Mouse (Mus musculus): ENCODE results near the gene Zfp846. TPM values are rescaled to one million over a fixed set of nuclear protein-coding genes. Genes with fewer than 3 reads are reported as not detected.
"Not testable (repeated sequence)": the region's sequence is repeated elsewhere in the genome, so short reads cannot be mapped to it uniquely, and the experiment has no call there.

Gene Zfp846
- total RNA-seq, 2 experiments from 2014 or later = 33.9 to 35.9 TPM

DNA sequence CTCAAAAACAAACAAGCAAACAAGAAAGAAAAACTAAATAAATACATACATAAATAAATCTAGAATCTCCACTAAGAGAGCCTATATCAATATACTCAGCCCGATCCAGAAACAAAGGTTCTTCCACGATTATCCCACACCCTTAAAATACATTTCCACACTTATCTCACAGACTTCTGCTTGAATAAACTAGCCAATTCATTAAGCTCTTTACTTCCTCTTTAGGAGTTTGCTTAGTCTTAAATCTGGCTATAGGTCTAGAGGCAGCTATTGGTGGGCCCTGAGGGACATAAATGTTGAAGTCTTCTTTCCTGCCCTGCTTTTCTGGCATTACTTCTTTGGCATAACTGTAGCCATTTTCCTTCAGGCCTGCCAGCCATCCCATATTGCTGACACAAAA is 50.2 kb downstream of the Zfp846 start:
- DNase-seq (ENCODE audit: extremely low spot score in 1 of 2, low spot score in 2 of 2) = no peak
- intact Hi-C loops (cut with DNase I) = no loop called here

DNA sequence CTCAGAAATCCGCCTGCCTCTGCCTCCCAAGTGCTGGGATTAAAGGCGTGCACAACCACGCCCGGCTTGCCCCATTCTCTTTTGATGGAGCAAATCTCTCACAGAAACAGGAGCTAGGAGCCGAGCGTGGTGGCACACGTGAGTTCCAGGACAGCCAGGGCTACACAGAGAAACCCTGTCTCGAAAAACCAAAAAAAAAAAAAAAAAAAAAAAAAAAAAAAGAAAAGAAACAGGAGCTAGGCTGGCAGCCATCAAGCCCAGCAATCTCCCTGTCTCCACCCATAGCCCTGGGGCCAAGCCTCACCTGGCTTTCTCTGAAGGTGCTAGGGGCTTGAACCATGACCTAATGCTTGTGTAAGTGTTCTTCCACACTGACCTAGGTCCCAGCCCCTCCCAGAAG is 54.6 kb downstream of the Zfp846 start:
- DNase-seq (ENCODE audit: extremely low spot score in 1 of 2, low spot score in 2 of 2); intact Hi-C loops (cut with DNase I): not testable (repeated sequence)

DNA sequence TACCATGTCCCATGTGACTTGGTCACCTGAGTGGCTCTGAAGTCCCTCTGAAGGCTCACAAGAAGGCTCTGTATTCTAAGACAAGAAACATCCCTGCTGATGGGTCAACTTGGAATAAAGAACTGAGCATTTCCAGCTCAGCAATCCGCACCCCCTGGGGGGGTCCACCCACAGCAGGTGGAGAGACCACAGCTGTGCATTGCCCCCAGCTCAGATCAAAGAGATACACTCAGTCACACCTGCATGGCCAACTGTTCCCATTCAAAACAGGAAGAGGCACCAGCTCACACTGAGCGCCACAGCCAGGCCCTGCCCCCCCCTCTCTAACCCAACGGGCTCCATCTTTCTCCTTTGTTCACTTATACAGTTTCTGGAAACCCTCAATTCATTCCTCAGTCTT is 55.2 kb downstream of the Zfp846 start:
- peak in 1 of 2 experiments; percentile 27 for DNase-seq (ENCODE audit: extremely low spot score in 1 of 2, low spot score in 2 of 2)
- intact Hi-C loops (cut with DNase I) = no loop called here

DNA sequence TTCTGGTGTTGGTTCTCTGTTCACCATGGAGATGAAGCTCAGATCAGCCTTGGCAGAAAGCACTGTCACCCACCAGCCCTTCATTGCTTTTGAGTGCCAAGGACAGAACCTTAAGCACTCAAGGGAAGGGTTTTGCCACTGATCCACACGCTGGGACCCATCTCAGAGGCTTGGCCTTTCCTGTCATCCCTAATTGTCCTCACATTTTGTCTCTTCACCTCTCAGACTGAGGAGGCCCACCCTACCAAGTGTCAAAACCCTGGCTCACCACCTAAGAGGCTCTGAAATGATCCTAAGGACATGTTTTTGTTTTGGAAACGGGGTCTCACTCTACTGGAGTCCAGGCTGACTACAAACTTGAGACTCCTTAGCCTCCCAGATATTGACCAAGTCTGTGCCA is 55.7 kb downstream of the Zfp846 start:
- no peak for DNase-seq (ENCODE audit: extremely low spot score in 1 of 2, low spot score in 2 of 2)
- intact Hi-C loops (cut with DNase I) = no loop called here

DNA sequence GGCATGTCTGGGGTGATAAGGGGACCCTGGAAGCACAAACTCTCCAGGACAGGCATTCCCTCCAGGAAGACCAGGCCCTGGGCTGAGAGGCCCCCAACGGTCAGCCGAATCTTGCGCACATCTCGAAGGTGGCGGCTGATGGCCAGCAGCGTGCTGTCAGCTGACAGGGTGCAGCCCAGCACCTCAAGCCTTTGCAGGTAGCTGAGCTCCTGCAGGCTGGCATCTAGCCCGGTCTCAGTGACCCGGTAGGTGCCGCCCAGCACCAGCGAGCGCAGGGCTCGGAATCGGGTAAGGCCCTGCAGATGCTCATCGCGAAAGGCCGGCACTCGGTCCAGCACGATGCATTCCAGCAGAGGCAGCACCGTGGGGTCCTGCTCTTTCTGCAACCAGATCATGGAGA is 57.5 kb downstream of the Zfp846 start:
- intact Hi-C loops (cut with DNase I) = no loop called here
- DNase-seq (ENCODE audit: extremely low spot score in 1 of 2, low spot score in 2 of 2) = peak in 1 of 2 experiments; percentile 53

DNA sequence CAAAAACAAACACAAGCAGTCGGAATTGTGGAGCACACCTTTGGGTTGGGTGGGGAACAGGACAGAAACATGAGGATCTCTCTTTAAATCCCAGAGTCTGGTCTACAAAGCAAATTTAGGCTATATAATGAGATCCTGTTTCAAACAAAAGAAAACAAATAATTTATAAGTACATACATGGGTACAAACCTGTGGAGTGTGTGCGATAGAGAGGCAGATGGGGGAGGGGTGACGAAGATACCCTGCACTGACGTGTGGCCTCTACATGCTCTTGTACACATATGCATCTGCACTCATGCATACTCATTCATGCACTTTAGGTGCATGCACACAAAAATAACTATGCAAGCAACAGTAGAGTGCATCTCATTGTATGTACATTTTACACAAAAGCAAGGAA is 58.4 kb downstream of the Zfp846 start:
- no peak for DNase-seq (ENCODE audit: extremely low spot score in 1 of 2, low spot score in 2 of 2)
- intact Hi-C loops (cut with DNase I) = no loop called here

DNA sequence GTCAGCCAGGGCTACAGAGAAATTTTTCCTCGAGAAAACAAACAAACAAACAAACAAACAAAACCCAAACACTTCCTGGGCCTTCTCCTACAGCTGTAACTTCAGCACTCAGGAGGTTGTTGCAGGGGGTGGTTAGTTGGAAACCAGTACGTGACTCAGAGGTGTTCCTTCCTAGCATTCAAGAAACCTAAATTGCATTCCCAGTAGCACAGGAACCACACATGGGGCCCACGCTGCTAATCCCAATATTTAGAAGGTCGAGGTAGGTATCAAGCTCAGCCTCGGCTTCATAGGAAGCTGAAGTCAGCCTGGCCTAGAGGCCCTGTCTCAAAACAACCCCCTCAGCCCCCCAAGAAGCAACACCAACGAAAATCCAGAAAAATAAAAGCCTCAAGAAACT is 60.4 kb downstream of the Zfp846 start:
- DNase-seq (ENCODE audit: extremely low spot score in 1 of 2, low spot score in 2 of 2) = no peak
- intact Hi-C loops (cut with DNase I) = loop anchor here (10.0 kb wide), 1 partner anchor 177 kb away; the partner anchor contains the start of gene Zfp26

DNA sequence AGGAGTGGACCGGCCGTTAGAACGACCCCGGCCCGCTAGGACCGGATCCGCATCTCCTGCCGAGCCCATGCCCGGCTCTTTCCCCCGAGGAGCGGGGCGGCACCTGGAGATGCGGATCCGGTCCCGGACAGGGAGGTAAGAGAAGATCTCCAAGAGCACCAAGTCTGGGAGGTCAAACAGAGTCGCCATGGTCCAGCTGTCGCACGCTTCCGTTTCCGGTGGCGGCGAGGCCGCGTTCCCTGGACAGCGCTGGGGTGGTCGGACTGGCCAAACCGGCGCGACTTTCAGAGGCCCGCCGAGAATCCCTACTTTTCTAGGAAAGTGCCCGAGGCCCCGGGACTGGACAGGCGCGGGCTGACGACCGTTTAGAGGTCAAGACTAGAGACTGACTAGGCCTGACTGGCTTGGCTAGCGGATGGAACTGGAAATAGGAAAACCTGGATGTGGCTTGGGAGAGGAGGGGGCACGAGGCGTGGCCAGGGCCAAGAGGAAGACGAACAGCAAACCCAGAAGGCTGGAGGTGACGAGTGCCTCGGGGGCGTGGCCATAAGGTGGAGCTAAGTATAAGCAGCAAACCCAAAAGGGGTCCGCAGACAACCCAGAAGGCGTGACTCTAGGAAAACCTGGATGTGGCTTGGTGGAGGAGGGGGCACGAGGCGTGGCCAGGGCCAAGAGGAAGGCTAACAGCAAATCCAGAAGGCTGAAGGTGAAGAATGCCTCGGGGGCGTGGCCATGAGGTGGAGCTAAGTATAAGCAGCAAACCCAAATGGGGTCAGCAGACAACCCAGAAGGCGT is 61.2 kb downstream of the Zfp846 start, which contains the start of gene Ubl5:
Gene Ubl5, plus strand, starts transcription at position 778 of the 795 bp plus-strand sequence.
- intact Hi-C loops (cut with DNase I) = loop anchor here (10.0 kb wide), 1 partner anchor 177 kb away; the partner anchor contains the start of gene Zfp26
- DNase-seq (ENCODE audit: extremely low spot score in 1 of 2, low spot score in 2 of 2) = peak; percentile 77 to 94

DNA sequence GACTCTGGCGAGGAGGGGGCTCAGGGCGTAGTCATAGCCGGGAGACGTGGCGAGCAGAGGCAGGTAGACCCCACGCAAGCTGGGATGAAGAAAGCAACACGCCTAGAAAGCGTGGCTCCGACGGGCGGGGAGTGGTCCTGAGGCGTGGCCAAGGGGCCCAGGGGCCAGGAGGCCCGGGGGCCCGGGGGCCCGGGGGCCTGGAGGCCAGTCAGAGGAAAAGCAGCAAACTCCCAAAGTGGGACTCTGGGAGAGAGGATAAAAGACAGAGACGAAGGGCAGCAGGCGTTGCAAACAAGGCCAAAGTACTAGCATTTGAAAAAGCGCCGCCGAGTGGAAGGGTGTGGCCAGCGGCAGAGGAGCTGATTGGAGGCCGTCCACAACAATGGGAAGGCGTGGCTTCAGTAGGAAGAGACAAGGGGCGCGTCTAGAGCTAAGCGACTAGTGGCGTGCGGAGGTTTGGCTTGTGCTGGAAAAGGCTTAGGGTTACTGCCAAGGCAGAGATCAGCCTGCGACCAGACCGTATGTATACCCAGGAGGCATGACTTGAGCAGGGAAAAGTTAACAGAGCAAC is 61.9 kb downstream of the Zfp846 start:
- intact Hi-C loops (cut with DNase I) = loop anchor here (10.0 kb wide), 1 partner anchor 178 kb away; the partner anchor contains the start of gene Zfp26
- peak; percentile 69 to 93 for DNase-seq (ENCODE audit: extremely low spot score in 1 of 2, low spot score in 2 of 2)

DNA sequence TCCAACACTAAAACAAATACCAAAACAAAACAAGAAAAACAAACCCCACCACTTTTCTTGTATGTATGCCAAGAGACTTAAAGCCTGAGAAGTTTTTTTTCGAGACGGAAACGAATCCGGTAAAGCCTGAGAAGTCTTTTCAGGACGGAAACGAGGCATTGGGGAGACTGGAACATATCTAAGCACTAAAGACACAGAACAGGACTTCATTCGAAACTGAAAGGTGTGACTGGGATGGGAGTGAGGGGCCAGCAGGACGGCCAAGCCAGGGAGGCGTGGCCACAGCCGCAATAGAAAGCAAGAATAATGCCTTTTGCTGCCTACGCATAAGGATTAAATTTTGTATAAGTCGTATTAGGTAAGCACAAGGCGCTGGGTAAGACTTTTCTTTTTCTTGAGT is 62.7 kb downstream of the Zfp846 start:
- intact Hi-C loops (cut with DNase I) = loop anchor here (10.0 kb wide), 1 partner anchor 179 kb away; the partner anchor contains the start of gene Zfp26
- peak in 1 of 2 experiments; percentile 26 for DNase-seq (ENCODE audit: extremely low spot score in 1 of 2, low spot score in 2 of 2)

DNA sequence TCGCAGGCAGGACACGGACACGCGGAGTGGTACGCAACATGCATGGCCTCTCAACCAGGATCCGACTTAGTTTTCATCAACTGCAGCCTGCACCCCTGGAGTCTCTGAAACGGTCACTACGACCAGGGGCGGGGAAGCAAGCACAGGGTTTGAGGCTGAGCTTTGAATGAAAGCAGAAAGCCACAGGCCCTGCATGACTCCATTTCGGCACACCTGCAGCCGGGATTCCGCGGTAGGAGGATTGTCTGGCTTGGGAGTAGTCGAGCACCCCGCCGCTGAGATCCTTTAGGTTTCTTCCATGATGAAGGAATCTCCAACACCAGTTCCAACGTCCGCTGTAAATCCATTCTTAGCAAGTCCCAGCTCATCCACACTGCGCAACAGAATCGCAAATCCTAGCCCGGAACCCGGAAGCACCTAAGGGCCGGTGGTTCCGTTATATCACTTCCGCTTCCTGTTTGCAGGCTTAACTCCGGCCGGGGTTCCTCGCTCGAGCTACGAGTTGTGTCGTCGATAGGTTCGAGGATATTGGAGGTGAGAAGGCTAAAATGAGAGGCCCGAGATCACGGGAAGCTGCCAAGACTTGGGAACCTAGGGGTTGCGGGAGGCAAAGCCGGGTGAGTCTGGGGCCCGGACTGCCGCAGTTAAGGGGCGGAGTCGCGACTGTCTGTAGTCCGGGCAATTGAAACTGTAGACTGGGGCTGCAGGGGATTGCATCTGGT is 63.4 kb downstream of the Zfp846 start, which contains the start of gene Fbxl12:
Gene Fbxl12, minus strand, starts transcription at position 408 of the 722 bp plus-strand sequence.
- intact Hi-C loops (cut with DNase I) = loop anchor here (10.0 kb wide), 1 partner anchor 180 kb away; the partner anchor contains the start of gene Zfp26
- DNase-seq (ENCODE audit: extremely low spot score in 1 of 2, low spot score in 2 of 2) = peak; percentile 71 to 79

DNA sequence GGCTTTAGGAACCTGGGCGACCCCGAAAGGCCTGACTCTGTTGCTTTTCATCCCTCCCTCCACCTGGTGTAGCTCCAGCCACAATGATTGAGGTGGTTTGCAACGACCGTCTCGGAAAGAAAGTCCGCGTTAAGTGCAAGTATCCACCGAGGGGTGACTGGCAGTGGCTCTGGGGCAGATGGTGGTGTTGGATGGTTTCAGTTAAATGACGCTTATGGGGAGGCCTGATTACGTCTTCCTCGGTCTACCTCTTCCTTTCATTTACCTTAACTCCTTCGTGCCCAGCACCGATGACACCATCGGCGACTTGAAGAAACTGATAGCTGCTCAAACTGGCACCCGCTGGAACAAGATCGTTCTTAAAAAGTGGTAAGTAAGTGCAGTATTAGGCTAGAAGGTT is 64.0 kb downstream of the Zfp846 start:
- intact Hi-C loops (cut with DNase I) = loop anchor here (10.0 kb wide), 1 partner anchor 180 kb away; the partner anchor contains the start of gene Zfp26
- peak in 1 of 2 experiments; percentile 39 for DNase-seq (ENCODE audit: extremely low spot score in 1 of 2, low spot score in 2 of 2)

DNA sequence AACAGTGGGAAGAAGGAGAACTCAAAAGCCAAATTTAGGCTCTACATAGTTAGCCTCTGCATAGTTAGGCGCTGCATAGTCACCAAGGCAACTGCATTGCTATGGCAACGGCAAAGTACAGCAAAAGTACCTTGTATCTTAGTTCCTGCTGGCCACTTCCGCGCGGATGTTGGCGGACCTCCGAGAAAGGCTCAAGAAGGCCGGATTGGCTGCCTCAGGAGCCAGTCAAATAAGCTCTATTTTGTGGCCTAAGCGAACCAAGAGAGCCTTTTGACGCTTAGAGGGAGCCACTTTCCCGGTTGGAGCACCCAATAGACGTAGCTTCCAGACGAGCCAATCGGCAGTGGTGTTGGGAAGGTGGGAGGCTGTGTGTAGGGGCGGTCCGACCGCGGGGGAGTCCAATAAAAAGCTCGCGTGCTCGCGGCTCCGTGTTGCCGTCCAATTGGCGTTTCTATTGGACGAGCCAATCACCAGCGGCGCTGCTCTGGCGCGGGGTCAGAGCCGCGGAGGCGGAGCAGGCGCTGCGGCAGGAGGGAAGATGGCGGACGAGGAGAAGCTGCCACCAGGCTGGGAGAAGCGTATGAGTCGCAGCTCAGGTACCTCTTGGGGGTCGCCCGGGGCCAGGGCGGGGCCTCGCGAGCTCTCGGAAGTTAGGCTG is 70.6 kb downstream of the Zfp846 start, which contains the start of gene Pin1:
Gene Pin1, plus strand, starts transcription at position 494 of the 658 bp plus-strand sequence.
- intact Hi-C loops (cut with DNase I) = no loop called here
- DNase-seq (ENCODE audit: extremely low spot score in 1 of 2, low spot score in 2 of 2) = peak; percentile 99 to 100

DNA sequence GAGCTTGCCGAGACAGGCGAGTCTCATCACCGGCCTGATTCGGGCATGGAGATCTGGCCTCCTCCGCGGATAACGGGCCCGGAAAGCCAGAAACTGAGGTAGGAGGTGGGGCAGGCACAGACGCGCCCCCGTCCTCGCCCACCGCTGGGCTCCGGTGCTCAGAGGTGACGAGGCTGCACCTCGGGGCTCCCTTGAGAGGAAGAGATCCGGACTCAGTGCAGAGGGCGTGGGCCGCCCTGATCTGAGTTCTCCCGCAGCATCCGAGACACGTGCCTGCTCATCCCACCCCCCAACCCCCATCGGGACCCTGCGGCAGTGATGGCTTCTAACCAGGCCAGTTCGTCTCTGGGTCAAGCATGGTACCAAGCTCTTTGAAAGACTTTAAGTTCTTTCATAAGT is 71.2 kb downstream of the Zfp846 start:
- DNase-seq (ENCODE audit: extremely low spot score in 1 of 2, low spot score in 2 of 2) = no peak
- intact Hi-C loops (cut with DNase I) = no loop called here

DNA sequence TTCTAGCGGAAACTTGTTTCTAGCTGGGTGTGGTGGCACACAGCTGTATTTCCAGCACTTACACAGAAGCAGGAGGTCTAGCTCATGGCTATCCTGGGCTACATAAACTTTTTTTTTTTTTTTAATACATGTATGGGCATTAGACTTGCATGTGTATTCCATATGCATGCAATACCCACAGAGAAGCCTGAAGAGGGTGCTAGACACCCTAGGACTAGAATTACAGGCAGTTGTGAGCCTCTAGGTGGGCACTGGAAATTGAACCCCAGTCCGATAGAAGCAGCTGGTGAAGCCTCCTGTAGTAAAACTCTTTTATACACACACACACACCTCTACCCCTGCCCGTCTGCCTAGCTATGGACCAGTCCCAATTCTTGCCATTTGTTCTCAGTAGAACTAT is 72.8 kb downstream of the Zfp846 start:
- DNase-seq (ENCODE audit: extremely low spot score in 1 of 2, low spot score in 2 of 2) = no peak
- intact Hi-C loops (cut with DNase I) = no loop called here
